Mouse (Mus musculus) myocyte (in vitro differentiated cells): ENCODE results near the gene Pdhx.

Experiments used
- MAX ChIP-seq: IDR thresholded peaks from one replicate; pipeline ENCODE4 v1.6.1; 2011; ENCODE audit warnings: low read depth, mild to moderate bottlenecking, control low read depth
- POLR2AphosphoS2 ChIP-seq: IDR thresholded peaks from one replicate; pipeline ENCODE4 v1.6.1; 2011; ENCODE audit warnings: low read depth, control low read depth; ENCODE audit not compliant: insufficient read length
- TCF12 ChIP-seq: IDR thresholded peaks from one replicate; pipeline ENCODE4 v1.6.1; 2011; ENCODE audit warnings: mild to moderate bottlenecking, control low read depth; ENCODE audit not compliant: poor library complexity, insufficient read depth, severe bottlenecking
- TCF3 ChIP-seq: IDR thresholded peaks from one replicate; pipeline ENCODE4 v1.6.1; 2011; ENCODE audit warnings: low read depth, control low read depth; ENCODE audit not compliant: insufficient read length

- TF ChIP-seq POLR2AphosphoS2 (no peak), TCF12 (no peak), MAX (no peak), TCF3 (no peak)
Measured at GRCm38 (mm10) chr2:103051937-103052893, 21.1 kb downstream of the Pdhx start.
